Mouse (Mus musculus): Measurements from ENCODE around the gene Pnpla8. TPM values are rescaled to one million over a fixed set of nuclear protein-coding genes. Genes with fewer than 3 reads are reported as not detected.

Pnpla8 gene
- 68.7 and 86.5 TPM in 2 replicates for polyA plus RNA-seq (2015; fragmentation: Nextera tagmentation; extraction: Ambion mirVana)

GRCm38 (mm10) chr12:44221070-44221469 lies at the start of gene Pnpla8:
Gene Pnpla8 (plus strand): TSS chr12:44221370.

GRCm38 (mm10) chr12:44209824-44210752 lies 11.1 kb upstream of the Pnpla8 start, which contains the start of gene Dnajb9:
Gene Dnajb9 (minus strand): TSS chr12:44210326.

GRCm38 (mm10) chr12:44328381-44329315 lies 107.5 kb downstream of the Pnpla8 start, which contains the start of gene Nrcam:
Gene Nrcam (plus strand): TSS chr12:44328885.

Small RNA genes lying within 50 kb of the gene (microRNA-seq; reads per million reads assigned to microRNA genes)
- not detected for gene Mir5627 (ENCODE audit: borderline replicate concordance, insufficient number of aligned reads)

Other genes starting within 250 kb of the Pnpla8 start
- gene Dnajb9, start 11.0 kb upstream of the Pnpla8 start, polyA plus RNA-seq (2015; fragmentation: Nextera tagmentation; extraction: Ambion mirVana), result 40.9 and 41.8 TPM in 2 replicates
- gene Nrcam, start 107.5 kb downstream of the Pnpla8 start, polyA plus RNA-seq (2015; fragmentation: Nextera tagmentation; extraction: Ambion mirVana), result 7.1 and 21.6 TPM in 2 replicates

All from adrenal gland, postnatal 0 days (tissue).